Mouse (Mus musculus): ENCODE results near the gene Gm43738. TPM values are rescaled to one million over a fixed set of nuclear protein-coding genes. Genes with fewer than 3 reads are reported as not detected.

Gene Gm43738
- polyA plus RNA-seq, 1 experiment = not detected

DNA sequence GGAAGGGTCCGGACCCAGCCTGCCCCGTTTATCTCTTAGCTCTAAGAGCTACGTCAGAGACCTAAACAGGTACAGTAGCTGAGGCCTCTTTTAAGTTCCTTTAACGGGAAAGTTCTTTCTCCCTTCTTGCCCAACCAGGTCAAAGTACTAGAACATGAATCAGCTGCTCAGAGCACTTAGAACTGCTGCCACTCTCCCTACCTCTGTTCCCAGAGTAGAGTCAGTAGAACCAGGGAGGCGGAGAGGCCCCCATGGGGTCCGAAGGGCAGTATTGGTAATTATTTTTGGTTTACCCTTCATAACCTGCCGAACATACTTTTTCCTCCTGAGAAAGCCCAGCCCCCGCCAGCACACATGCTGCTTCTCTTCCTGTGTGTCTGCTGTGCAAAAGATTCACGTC lies 23.5 kb downstream of the Gm43738 start:
- TF ChIP-seq GATA1 (IDR thresholded peaks at IDR 0.05; ENCODE audit: low read length) (no peak), TAL1 (IDR thresholded peaks at IDR 0.05; ENCODE audit: low read length) (no peak)
- Histone ChIP-seq H3K4me1 (ENCODE audit: control insufficient read depth) (peaks cover 6% of the 10 kb centered on the region), H3K4me3 (replicated peaks) (no peak overlapping the region), H3K9me3 (ENCODE audit: control insufficient read depth, low read length) (no peaks in the 10 kb centered on the region), H3K27me3 (ENCODE audit: control insufficient read depth) (no peaks in the 10 kb centered on the region), H3K36me3 (ENCODE audit: control insufficient read depth) (peaks cover 88% of the 10 kb centered on the region)

- Histone ChIP-seq H3K36me3 (ENCODE audit: control insufficient read depth) (peaks cover 98% of the 10 kb centered on the region), H3K4me1 (ENCODE audit: control insufficient read depth) (no peaks in the 10 kb centered on the region), H3K27me3 (ENCODE audit: control insufficient read depth) (no peaks in the 10 kb centered on the region), H3K9me3 (ENCODE audit: control insufficient read depth, low read length) (no peaks in the 10 kb centered on the region), H3K4me3 (replicated peaks) (no peak overlapping the region)
- TF ChIP-seq TAL1 (IDR thresholded peaks at IDR 0.05; ENCODE audit: low read length) (no peak), GATA1 (IDR thresholded peaks at IDR 0.05; ENCODE audit: low read length) (no peak)
Observed at GRCm38 (mm10) chr3:89067265-89067664, 33.6 kb downstream of the Gm43738 start.

GRCm38 (mm10) chr3:89061696-89062095 lies 39.2 kb downstream of the Gm43738 start:
- Histone ChIP-seq H3K27me3 (ENCODE audit: control insufficient read depth) (no peaks in the 10 kb centered on the region), H3K9me3 (ENCODE audit: control insufficient read depth, low read length) (no peaks in the 10 kb centered on the region), H3K36me3 (ENCODE audit: control insufficient read depth) (peaks cover 97% of the 10 kb centered on the region), H3K4me3 (replicated peaks) (no peak overlapping the region), H3K4me1 (ENCODE audit: control insufficient read depth) (no peaks in the 10 kb centered on the region)
- no peak for TF ChIP-seq GATA1 (IDR thresholded peaks at IDR 0.05; ENCODE audit: low read length)

DNA sequence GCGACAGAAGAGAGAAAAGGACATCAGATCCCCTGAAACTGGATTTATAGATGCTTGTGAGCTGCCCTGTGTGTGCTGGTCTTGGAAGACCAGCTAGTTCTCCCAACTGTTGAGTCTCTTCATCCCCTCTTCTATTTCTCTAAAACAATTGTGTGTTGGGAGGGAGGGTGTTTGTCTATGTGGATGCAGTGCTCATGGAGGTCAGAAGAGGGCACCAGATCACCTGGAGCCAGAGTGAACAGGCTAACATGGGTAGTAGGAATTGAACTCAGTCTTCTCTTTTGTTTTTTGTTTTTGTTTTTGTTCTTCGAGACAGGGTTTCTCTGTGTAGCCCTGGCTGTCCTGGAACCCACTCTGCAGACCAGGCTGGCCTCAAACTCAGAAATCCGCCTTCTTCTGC lies 42.1 kb downstream of the Gm43738 start:
- Histone ChIP-seq H3K4me3 (replicated peaks) (no peak overlapping the region), H3K36me3 (ENCODE audit: control insufficient read depth) (peaks cover 97% of the 10 kb centered on the region), H3K9me3 (ENCODE audit: control insufficient read depth, low read length) (no peaks in the 10 kb centered on the region), H3K27me3 (ENCODE audit: control insufficient read depth) (no peaks in the 10 kb centered on the region), H3K4me1 (ENCODE audit: control insufficient read depth) (no peaks in the 10 kb centered on the region)
- TF ChIP-seq GATA1 (IDR thresholded peaks at IDR 0.05; ENCODE audit: low read length) = no peak
- no peak for TF ChIP-seq TAL1 (IDR thresholded peaks at IDR 0.05; ENCODE audit: low read length)

DNA sequence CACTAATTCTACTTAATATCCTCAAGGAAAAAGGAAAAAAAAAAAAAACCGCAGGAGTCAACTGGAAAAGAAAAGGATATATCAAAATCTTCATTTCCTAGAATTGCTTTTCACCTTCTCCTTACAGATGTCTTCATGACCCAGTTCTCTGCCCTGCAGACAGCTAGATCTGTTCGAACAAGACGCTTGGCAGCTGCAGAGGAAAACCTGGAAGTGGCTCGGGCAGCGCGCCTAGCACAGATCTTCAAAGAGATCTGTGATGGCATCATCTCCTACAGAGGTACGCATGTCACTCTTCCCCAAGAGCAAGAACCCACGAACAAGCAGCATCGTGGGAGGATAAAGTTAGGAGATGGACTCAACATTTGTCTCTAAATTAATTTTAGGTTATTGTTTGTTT lies 42.5 kb downstream of the Gm43738 start:
- Histone ChIP-seq H3K4me3 (replicated peaks) (no peak overlapping the region), H3K4me1 (ENCODE audit: control insufficient read depth) (no peaks in the 10 kb centered on the region), H3K27me3 (ENCODE audit: control insufficient read depth) (no peaks in the 10 kb centered on the region), H3K9me3 (ENCODE audit: control insufficient read depth, low read length) (no peaks in the 10 kb centered on the region), H3K36me3 (ENCODE audit: control insufficient read depth) (peaks cover 96% of the 10 kb centered on the region)
- TF ChIP-seq TAL1 (IDR thresholded peaks at IDR 0.05; ENCODE audit: low read length) = no peak
- no peak for TF ChIP-seq GATA1 (IDR thresholded peaks at IDR 0.05; ENCODE audit: low read length)

DNA sequence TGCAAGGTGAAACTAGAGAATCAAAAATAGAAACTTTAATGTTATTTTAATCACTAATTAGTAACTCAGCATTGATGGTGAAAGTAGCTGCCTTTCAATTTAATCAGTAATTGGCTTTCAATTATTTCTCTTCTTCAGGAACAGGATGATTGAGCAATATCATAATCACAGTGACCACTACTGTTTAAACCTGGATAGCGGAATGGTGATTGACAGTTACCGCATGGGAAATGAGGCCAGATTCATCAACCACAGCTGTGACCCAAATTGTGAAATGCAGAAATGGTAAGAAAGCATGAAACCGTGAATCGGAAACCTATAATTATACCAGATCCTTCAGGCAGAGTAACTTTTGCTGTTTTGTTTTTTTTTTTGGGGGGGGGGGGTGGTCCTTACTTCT lies 57.5 kb downstream of the Gm43738 start:
- Histone ChIP-seq H3K4me3 (replicated peaks) (no peak overlapping the region), H3K9me3 (ENCODE audit: control insufficient read depth, low read length) (no peaks in the 10 kb centered on the region), H3K4me1 (ENCODE audit: control insufficient read depth) (no peaks in the 10 kb centered on the region), H3K27me3 (ENCODE audit: control insufficient read depth) (no peaks in the 10 kb centered on the region), H3K36me3 (ENCODE audit: control insufficient read depth) (peaks cover 93% of the 10 kb centered on the region)
- TF ChIP-seq TAL1 (IDR thresholded peaks at IDR 0.05; ENCODE audit: low read length) = no peak
- no peak for TF ChIP-seq GATA1 (IDR thresholded peaks at IDR 0.05; ENCODE audit: low read length)

Other genes with a start within 250 kb of the Gm43738 start
- gene Msto1, start 187.1 kb downstream of the Gm43738 start, polyA plus RNA-seq (2012) = 0.23 and 0.27 TPM in 2 replicates
- gene Ash1l, start 150.5 kb downstream of the Gm43738 start, polyA plus RNA-seq (2012) = 0.23 and 0.25 TPM in 2 replicates
- gene Dap3, start 149.9 kb downstream of the Gm43738 start, polyA plus RNA-seq (2012) = 9.4 and 17.0 TPM in 2 replicates
- 0.34 and 0.49 TPM in 2 replicates for gene Rusc1, start 7.8 kb downstream of the Gm43738 start, polyA plus RNA-seq (2012)
- gene Fdps, start 860 bp upstream of the Gm43738 start, polyA plus RNA-seq (2012) = 1.1 and 1.3 TPM in 2 replicates
- gene Pklr, start 35.0 kb upstream of the Gm43738 start, polyA plus RNA-seq (2012) = 50.9 and 55.5 TPM in 2 replicates
- 0.02 TPM in 2 replicates for gene Hcn3, start 59.1 kb upstream of the Gm43738 start, polyA plus RNA-seq (2012)
- 2.4 and 3.0 TPM in 2 replicates for gene Clk2, start 63.7 kb upstream of the Gm43738 start, polyA plus RNA-seq (2012)
- 18.8 and 19.5 TPM in 2 replicates for gene Scamp3, start 76.4 kb upstream of the Gm43738 start, polyA plus RNA-seq (2012)
- gene Fam189b, start 82.0 kb upstream of the Gm43738 start, polyA plus RNA-seq (2012) = 0.60 and 0.84 TPM in 2 replicates
- 0.40 and 0.57 TPM in 2 replicates for gene Gba, start 101.8 kb upstream of the Gm43738 start, polyA plus RNA-seq (2012)
- 0.03 and 0.04 TPM in 2 replicates for gene Thbs3, start 114.1 kb upstream of the Gm43738 start, polyA plus RNA-seq (2012)
- gene Mtx1, start 126.0 kb upstream of the Gm43738 start, polyA plus RNA-seq (2012) = 29.8 and 31.7 TPM in 2 replicates
- not detected in 2 replicates for gene Muc1, start 128.0 kb upstream of the Gm43738 start, polyA plus RNA-seq (2012)
- gene Krtcap2, start 144.9 kb upstream of the Gm43738 start, polyA plus RNA-seq (2012) = 4.0 and 4.8 TPM in 2 replicates
- 0.02 TPM in 1 of 2 replicates, not detected in the other for gene Trim46, start 145.2 kb upstream of the Gm43738 start, polyA plus RNA-seq (2012)
- 25.2 and 26.1 TPM in 2 replicates for gene Dpm3, start 158.3 kb upstream of the Gm43738 start, polyA plus RNA-seq (2012)
- gene Slc50a1, start 169.5 kb upstream of the Gm43738 start, polyA plus RNA-seq (2012) = 0.07 and 0.18 TPM in 2 replicates
- 0.03 and 0.04 TPM in 2 replicates for gene Efna1, start 180.0 kb upstream of the Gm43738 start, polyA plus RNA-seq (2012)
- gene Efna3, start 221.9 kb upstream of the Gm43738 start, polyA plus RNA-seq (2012) = not detected in 2 replicates
- gene Efna4, start 236.9 kb upstream of the Gm43738 start, polyA plus RNA-seq (2012) = not detected in 2 replicates
- 0.50 and 0.70 TPM in 2 replicates for gene Adam15, start 248.9 kb upstream of the Gm43738 start, polyA plus RNA-seq (2012)